Mouse (Mus musculus) E14TG2a.4 (cell line): ENCODE measurements around the gene Sept11.

Experiments
- CTCF ChIP-seq: conservative IDR thresholded peaks from 2 replicates; pipeline ENCODE4 v1.5.1; 2014; ENCODE audit warnings: low read length
- NANOG ChIP-seq: IDR thresholded peaks from 2 replicates; pipeline ENCODE4 v1.6.1; 2014; ENCODE audit warnings: borderline replicate concordance, low read length, mixed read lengths
- POU5F1 ChIP-seq: IDR thresholded peaks from 2 replicates; pipeline ENCODE4 v1.6.1; 2014; ENCODE audit warnings: low read length, borderline replicate concordance

GRCm38 (mm10) chr5:93053606-93054397, 39.4 kb upstream of the Sept11 start:
- TF ChIP-seq CTCF (no peak), NANOG (no peak), POU5F1 (no peak)
